Comparison of ENCODE assay signal across 14 mouse cellular contexts in the genomic region with DNA sequence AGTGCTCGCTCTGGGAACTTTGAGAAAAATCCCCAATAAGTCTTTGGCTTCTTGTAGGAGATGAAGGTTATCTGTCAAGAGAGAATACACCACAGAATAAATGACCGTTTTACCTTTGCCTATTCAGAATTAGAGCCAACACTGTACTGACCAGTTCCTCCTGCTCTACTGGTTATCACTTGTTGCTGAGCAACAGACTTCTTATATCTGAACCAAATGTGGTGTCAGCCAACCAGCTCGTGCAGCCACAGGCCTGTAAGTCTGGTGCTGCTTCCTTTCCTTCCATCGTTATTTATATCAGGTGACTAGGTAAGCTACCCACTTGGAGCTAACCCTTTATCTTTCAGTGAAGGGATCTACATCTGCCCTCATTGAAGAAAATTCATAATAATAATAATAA.
A peak's percentile ranks its signal among the peaks of the same experiment; 100 is the strongest.
DNase-seq lines count a peak whose midpoint lies in the region; ATAC-seq and TF ChIP-seq lines count a peak whose summit lies in the region.
"Had no signal": no experiment of that assay in that cellular context is flagged by ENCODE, and none has a peak within 500 bp of the region (broad histone marks: within the 10 kb centered on the region; RNA-seq: fewer than 3 reads in every experiment).

No protein-coding gene starts in this region.

- H3K9ac ChIP-seq in embryonic facial prominence, embryonic 11.5 days (replicated peaks; ENCODE audit: low read length): no peak overlapping the region
- no peak overlapping the region for H3K9ac ChIP-seq in hindbrain, embryonic 14.5 days
- H3K9ac ChIP-seq in hindbrain, postnatal 0 days (replicated peaks; ENCODE audit: low read length): no peak overlapping the region
- H3K9ac ChIP-seq in stomach, embryonic 14.5 days (replicated peaks; ENCODE audit: low read depth, low read length): no peak overlapping the region
- no peak overlapping the region for H3K9ac ChIP-seq in stomach, postnatal 0 days (ENCODE audit: low read length)
- H3K9ac ChIP-seq in stomach, embryonic 15.5 days: no peak overlapping the region
- H3K9ac ChIP-seq: intestine, embryonic 15.5 days; limb, embryonic 13.5 days had no signal

- ATAC-seq in embryonic facial prominence, embryonic 11.5 days (replicated peaks; ENCODE audit: insufficient number of reproducible peaks, low FRiP score, low TSS enrichment, low read depth): no peak
- ATAC-seq in hindbrain, embryonic 14.5 days (ENCODE audit: low FRiP score): no peak
- no peak for ATAC-seq in hindbrain, postnatal 0 days
- peak; percentile 67; the same call in 1 of the 2 replicates for ATAC-seq in stomach, embryonic 14.5 days (ENCODE audit: insufficient number of reproducible peaks, insufficient read depth, low FRiP score, low read depth)
- no peak for ATAC-seq in stomach, postnatal 0 days (ENCODE audit: low FRiP score, low TSS enrichment)
- ATAC-seq in stomach, embryonic 15.5 days (ENCODE audit: insufficient read depth, low FRiP score, low read depth): 0 out of 2 replicates have a peak, but pooled peaks have one; percentile 65

- no peaks in the 10 kb centered on the region for H3K4me1 ChIP-seq in embryonic facial prominence, embryonic 11.5 days (ENCODE audit: control insufficient read depth, insufficient read depth, low read length)
- peaks cover 13% of the 10 kb centered on the region for H3K4me1 ChIP-seq in embryonic facial prominence, embryonic 10.5 days
- H3K4me1 ChIP-seq in hindbrain, embryonic 14.5 days (replicated peaks; ENCODE audit: control insufficient read depth, insufficient read depth, low read length): peaks cover 24% of the 10 kb centered on the region
- 0 out of 2 replicates have a peak, but pooled peaks cover 4% of the 10 kb centered on the region for H3K4me1 ChIP-seq in hindbrain, postnatal 0 days (ENCODE audit: insufficient read depth, low read length)
- H3K4me1 ChIP-seq in stomach, embryonic 14.5 days (ENCODE audit: control insufficient read depth, insufficient read depth, low read length): peaks cover 13% of the 10 kb centered on the region; the same call in 1 of the 2 replicates
- H3K4me1 ChIP-seq in stomach, postnatal 0 days (replicated peaks; ENCODE audit: control insufficient read depth, insufficient read depth): peaks cover 7% of the 10 kb centered on the region
- peaks cover 20% of the 10 kb centered on the region for H3K4me1 ChIP-seq in stomach, embryonic 15.5 days
- H3K4me1 ChIP-seq: intestine, embryonic 15.5 days had no signal

- no peak overlapping the region for H3K4me3 ChIP-seq in embryonic facial prominence, embryonic 11.5 days (ENCODE audit: low read depth, low read length)
- H3K4me3 ChIP-seq in embryonic facial prominence, embryonic 10.5 days: no peak overlapping the region
- no peak overlapping the region for H3K4me3 ChIP-seq in hindbrain, embryonic 14.5 days (replicated peaks; ENCODE audit: low read length)
- H3K4me3 ChIP-seq in hindbrain, postnatal 0 days (ENCODE audit: low read length): no peak overlapping the region
- H3K4me3 ChIP-seq in stomach, embryonic 14.5 days (ENCODE audit: low read depth, low read length): no peak overlapping the region
- no peak overlapping the region for H3K4me3 ChIP-seq in stomach, postnatal 0 days (ENCODE audit: low read depth, low read length)
- H3K4me3 ChIP-seq in stomach, embryonic 15.5 days (replicated peaks): no peak overlapping the region
- H3K4me3 ChIP-seq: gastrocnemius, adult 2 months; intestine, embryonic 15.5 days; limb, embryonic 13.5 days had no signal

- no peak for TF ChIP-seq CTCF in hindbrain, postnatal 0 days (IDR thresholded peaks at IDR 0.05; ENCODE audit: low read depth)
- TF ChIP-seq CTCF in stomach, postnatal 0 days (IDR thresholded peaks at IDR 0.05; ENCODE audit: low read depth): no peak

- WGBS in embryonic facial prominence, embryonic 11.5 days: 80% methylated on average over 4 of the region's 4 CpGs
- 77% methylated on average over 4 of the region's 4 CpGs for WGBS in embryonic facial prominence, embryonic 10.5 days
- WGBS in hindbrain, embryonic 14.5 days: 84% methylated on average over 4 of the region's 4 CpGs
- 62% methylated on average over 4 of the region's 4 CpGs for WGBS in hindbrain, postnatal 0 days
- WGBS in stomach, embryonic 14.5 days: 39% methylated on average over 4 of the region's 4 CpGs
- WGBS in stomach, postnatal 0 days: 37% methylated on average over 4 of the region's 4 CpGs
- 47% methylated on average over 4 of the region's 4 CpGs for WGBS in stomach, embryonic 15.5 days

- H3K36me3 ChIP-seq in embryonic facial prominence, embryonic 11.5 days (replicated peaks; ENCODE audit: control insufficient read depth, insufficient read depth, low read depth, low read length): no peaks in the 10 kb centered on the region
- no peaks in the 10 kb centered on the region for H3K36me3 ChIP-seq in embryonic facial prominence, embryonic 10.5 days (replicated peaks)
- H3K36me3 ChIP-seq in hindbrain, embryonic 14.5 days (replicated peaks; ENCODE audit: control insufficient read depth, insufficient read depth): no peaks in the 10 kb centered on the region
- H3K36me3 ChIP-seq in hindbrain, postnatal 0 days (ENCODE audit: insufficient read depth, low read length): no peaks in the 10 kb centered on the region
- no peaks in the 10 kb centered on the region for H3K36me3 ChIP-seq in stomach, embryonic 14.5 days (ENCODE audit: control insufficient read depth, insufficient read depth, low read length)
- H3K36me3 ChIP-seq in stomach, postnatal 0 days (ENCODE audit: control insufficient read depth, insufficient read depth, low read length): no peaks in the 10 kb centered on the region
- no peaks in the 10 kb centered on the region for H3K36me3 ChIP-seq in stomach, embryonic 15.5 days
- H3K36me3 ChIP-seq: intestine, embryonic 15.5 days; limb, embryonic 13.5 days had no signal

- H3K27ac ChIP-seq in embryonic facial prominence, embryonic 11.5 days (replicated peaks; ENCODE audit: low read depth, low read length): no peak overlapping the region
- no peak overlapping the region for H3K27ac ChIP-seq in embryonic facial prominence, embryonic 10.5 days (replicated peaks)
- peak overlapping the region; percentile 6; the same call in 1 of the 2 replicates for H3K27ac ChIP-seq in hindbrain, embryonic 14.5 days
- no peak overlapping the region for H3K27ac ChIP-seq in hindbrain, postnatal 0 days
- H3K27ac ChIP-seq in stomach, embryonic 14.5 days (ENCODE audit: low read length): peak overlapping the region; percentile 77; the same call in 1 of the 2 replicates
- H3K27ac ChIP-seq in stomach, postnatal 0 days (replicated peaks): no peak overlapping the region
- H3K27ac ChIP-seq in stomach, embryonic 15.5 days: peak overlapping the region; percentile 57
- H3K27ac ChIP-seq: gastrocnemius, adult 2 months; intestine, embryonic 15.5 days had no signal

- TF ChIP-seq EP300 in stomach, postnatal 0 days (optimal IDR thresholded peaks at IDR 0.05): no peak

- no peaks in the 10 kb centered on the region for H3K9me3 ChIP-seq in embryonic facial prominence, embryonic 11.5 days (replicated peaks; ENCODE audit: control insufficient read depth, low read length)
- no peaks in the 10 kb centered on the region for H3K9me3 ChIP-seq in embryonic facial prominence, embryonic 10.5 days
- no peaks in the 10 kb centered on the region for H3K9me3 ChIP-seq in hindbrain, embryonic 14.5 days (ENCODE audit: control insufficient read depth, low read length)
- H3K9me3 ChIP-seq in hindbrain, postnatal 0 days (ENCODE audit: low read length): no peaks in the 10 kb centered on the region
- H3K9me3 ChIP-seq in stomach, embryonic 14.5 days (ENCODE audit: control insufficient read depth, low read depth, low read length): no peaks in the 10 kb centered on the region
- no peaks in the 10 kb centered on the region for H3K9me3 ChIP-seq in stomach, postnatal 0 days (ENCODE audit: control insufficient read depth, low read length)
- H3K9me3 ChIP-seq in stomach, embryonic 15.5 days: no peaks in the 10 kb centered on the region
- H3K9me3 ChIP-seq: intestine, embryonic 15.5 days; limb, embryonic 13.5 days had no signal

- no peak overlapping the region for H3K4me2 ChIP-seq in embryonic facial prominence, embryonic 11.5 days (ENCODE audit: low read depth, low read length)
- H3K4me2 ChIP-seq in hindbrain, embryonic 14.5 days (replicated peaks): no peak overlapping the region
- no peak overlapping the region for H3K4me2 ChIP-seq in hindbrain, postnatal 0 days (ENCODE audit: low read depth, low read length)
- no peak overlapping the region for H3K4me2 ChIP-seq in stomach, embryonic 14.5 days (replicated peaks; ENCODE audit: low read depth, low read length)
- H3K4me2 ChIP-seq in stomach, postnatal 0 days (replicated peaks; ENCODE audit: low read depth): no peak overlapping the region
- no peak overlapping the region for H3K4me2 ChIP-seq in stomach, embryonic 15.5 days
- H3K4me2 ChIP-seq: intestine, embryonic 15.5 days; limb, embryonic 13.5 days; midbrain, embryonic 11.5 days had no signal

- H3K27me3 ChIP-seq in embryonic facial prominence, embryonic 11.5 days (ENCODE audit: control insufficient read depth, insufficient read depth, low read length): no peaks in the 10 kb centered on the region
- no peaks in the 10 kb centered on the region for H3K27me3 ChIP-seq in embryonic facial prominence, embryonic 10.5 days (replicated peaks; ENCODE audit: low read depth, poor library complexity, severe bottlenecking)
- no peaks in the 10 kb centered on the region for H3K27me3 ChIP-seq in hindbrain, embryonic 14.5 days (ENCODE audit: control insufficient read depth, insufficient read depth, low read length)
- no peaks in the 10 kb centered on the region for H3K27me3 ChIP-seq in hindbrain, postnatal 0 days (ENCODE audit: insufficient read depth, low read length)
- H3K27me3 ChIP-seq in stomach, embryonic 14.5 days (ENCODE audit: control insufficient read depth, insufficient read depth, low read length): no peaks in the 10 kb centered on the region
- H3K27me3 ChIP-seq in stomach, postnatal 0 days (ENCODE audit: control insufficient read depth, insufficient read depth, low read length): no peaks in the 10 kb centered on the region
- H3K27me3 ChIP-seq in stomach, embryonic 15.5 days (replicated peaks): no peaks in the 10 kb centered on the region
- H3K27me3 ChIP-seq: intestine, embryonic 15.5 days; limb, embryonic 13.5 days had no signal

- DNase-seq in embryonic facial prominence, embryonic 11.5 days (ENCODE audit: low spot score): peak; percentile 14
- DNase-seq in embryonic facial prominence, embryonic 10.5 days (ENCODE audit: low spot score): no peak
- no peak for DNase-seq in hindbrain, embryonic 14.5 days (ENCODE audit: low spot score)
- no peak for DNase-seq in hindbrain, postnatal 0 days (ENCODE audit: low spot score)
- no peak for DNase-seq in stomach, postnatal 0 days (ENCODE audit: low spot score)
- DNase-seq in neural tube, embryonic 10.5 days (ENCODE audit: extremely low spot score, low spot score): no peak
- DNase-seq: cerebellum, adult 18-20 months; thymus, adult 2 months had no signal

Comparison
In these comparisons a context has a peak if more than half of its experiments do, and no peak if none do; other contexts are left out.
1. ATAC-seq: peak in stomach, embryonic 14.5 days (single experiment) and stomach, embryonic 15.5 days (single experiment); none in embryonic facial prominence, embryonic 11.5 days (single experiment), hindbrain, embryonic 14.5 days (single experiment), hindbrain, postnatal 0 days (single experiment) and stomach, postnatal 0 days (single experiment).
2. H3K27ac ChIP-seq: peak in hindbrain, embryonic 14.5 days (single experiment), stomach, embryonic 14.5 days (single experiment) and stomach, embryonic 15.5 days (single experiment); none in embryonic facial prominence, embryonic 11.5 days (single experiment), embryonic facial prominence, embryonic 10.5 days (single experiment), hindbrain, postnatal 0 days (single experiment) and stomach, postnatal 0 days (single experiment).